22 mouse cellular contexts compared by ENCODE assay signal in the genomic region with DNA sequence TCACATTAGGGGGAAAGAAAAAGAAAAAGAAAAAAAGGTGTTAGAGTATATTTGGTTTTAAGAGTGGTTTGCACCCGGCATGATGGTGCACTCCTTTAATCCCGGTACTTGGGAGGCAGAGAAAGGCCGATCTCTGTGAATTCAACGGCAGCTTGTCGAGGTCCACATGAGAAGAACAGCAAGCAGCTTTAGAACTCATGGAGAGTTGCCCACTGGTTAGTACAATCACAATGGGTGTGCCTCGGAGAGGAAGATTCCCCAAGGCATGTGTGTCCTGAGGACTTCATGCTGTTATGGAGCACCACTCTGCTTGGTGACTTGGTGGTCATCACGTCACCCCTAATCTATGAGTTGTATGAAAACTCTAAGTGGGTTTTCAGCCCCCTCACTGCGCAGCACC.
DNase-seq lines count a peak whose midpoint lies in the region; TF ChIP-seq lines count a peak whose summit lies in the region.
"Had no signal": no experiment of that assay in that cellular context is flagged by ENCODE, and none has a peak within 500 bp of the region (broad histone marks: within the 10 kb centered on the region; RNA-seq: fewer than 3 reads in every experiment).

No protein-coding gene starts in this region.

- intact Hi-C loops in gastrocnemius, adult 2 months (cut with DNase I): no loop called here
- intact Hi-C loops in gastrocnemius, postnatal 14 days (cut with DNase I; ENCODE audit: low total_unique reads): no loop called here
- intact Hi-C loops in heart, adult 2 months (cut with DNase I): no loop called here

- H3K27ac ChIP-seq in gastrocnemius, adult 2 months: peak overlapping the region; percentile 84
- peak overlapping the region; percentile 33; the same call in 1 of the 2 replicates for H3K27ac ChIP-seq in heart, adult 2 months
- peak overlapping the region; percentile 35 for H3K27ac ChIP-seq in brown adipose tissue, adult 24 weeks (replicated peaks; ENCODE audit: low read depth, low read length)
- H3K27ac ChIP-seq: embryonic facial prominence, embryonic 13.5 days; embryonic facial prominence, embryonic 15.5 days; forebrain, embryonic 10.5 days; forebrain, embryonic 12.5 days had no signal

- DNase-seq in gastrocnemius, adult 2 months: no peak
- DNase-seq in gastrocnemius, postnatal 14 days: no peak
- no peak for DNase-seq in heart, adult 2 months
- DNase-seq in heart, adult 18-20 months: no peak
- no peak for DNase-seq in cerebellum, adult 18-20 months
- DNase-seq: adrenal gland, adult 8-10 months; B cell, adult 2 months; cerebellum, adult 11-12 months; cerebellum, adult 8-10 months; cerebellum, adult 9-11 months; cerebellum, postnatal 14 days; cerebellum, postnatal 36 days; embryo, embryonic 11 days had no signal

- no peak for TF ChIP-seq EP300 in heart, adult 2 months (IDR thresholded peaks at IDR 0.05; ENCODE audit: insufficient read depth, low read depth, low read length)

- H3K9ac ChIP-seq in heart, adult 2 months (ENCODE audit: low read depth, low read length): no peak overlapping the region
- H3K9ac ChIP-seq: embryonic facial prominence, embryonic 13.5 days; embryonic facial prominence, embryonic 15.5 days; forebrain, embryonic 12.5 days had no signal

- H3K79me2 ChIP-seq in heart, adult 2 months (replicated peaks; ENCODE audit: control insufficient read depth, insufficient read depth, low read length): no peaks in the 10 kb centered on the region

- no peak for TF ChIP-seq POLR2A in heart, adult 2 months (IDR thresholded peaks at IDR 0.05; ENCODE audit: insufficient read depth, low read depth, low read length)

- no peak overlapping the region for H3K4me3 ChIP-seq in gastrocnemius, adult 2 months
- no peak overlapping the region for H3K4me3 ChIP-seq in heart, adult 2 months
- no peak overlapping the region for H3K4me3 ChIP-seq in brown adipose tissue, adult 24 weeks (ENCODE audit: insufficient read depth, low read depth, low read length)
- H3K4me3 ChIP-seq: embryonic facial prominence, embryonic 13.5 days; embryonic facial prominence, embryonic 15.5 days; erythroblast, embryonic 14.5 days; forebrain, embryonic 10.5 days; forebrain, embryonic 12.5 days had no signal

- no peak for TF ChIP-seq CTCF in gastrocnemius, adult 2 months (IDR thresholded peaks at IDR 0.05)
- TF ChIP-seq CTCF in heart, adult 2 months (IDR thresholded peaks at IDR 0.05): no peak

- 88% methylated on average over 8 of the region's 8 CpGs for WGBS in heart, adult 2 months

- H3K4me1 ChIP-seq in heart, adult 2 months (ENCODE audit: control insufficient read depth, insufficient read depth, low read length): peaks cover 8% of the 10 kb centered on the region
- H3K4me1 ChIP-seq in brown adipose tissue, adult 24 weeks (ENCODE audit: control insufficient read depth, insufficient read depth, insufficient read length, low read length): peaks cover 7% of the 10 kb centered on the region; the same call in 1 of the 2 replicates
- H3K4me1 ChIP-seq: forebrain, embryonic 10.5 days; forebrain, embryonic 12.5 days had no signal

- H3K36me3 ChIP-seq in heart, adult 2 months (ENCODE audit: control insufficient read depth, insufficient read depth, low read length): peaks cover 3% of the 10 kb centered on the region
- H3K36me3 ChIP-seq: embryonic facial prominence, embryonic 13.5 days; embryonic facial prominence, embryonic 15.5 days; forebrain, embryonic 10.5 days; forebrain, embryonic 12.5 days; G1E had no signal

- no peaks in the 10 kb centered on the region for H3K27me3 ChIP-seq in heart, adult 2 months (ENCODE audit: control insufficient read depth, insufficient read depth, low read length)
- H3K27me3 ChIP-seq: CH12.LX; embryonic facial prominence, embryonic 13.5 days; embryonic facial prominence, embryonic 15.5 days; forebrain, embryonic 12.5 days; Patski had no signal

Comparison
In these comparisons a context has a peak if more than half of its experiments do, and no peak if none do; other contexts are left out.
1. H3K27ac ChIP-seq: peak in every context shown above with its lines; median percentile 84 in gastrocnemius, adult 2 months; 35 in brown adipose tissue, adult 24 weeks; 33 in heart, adult 2 months.